Mouse (Mus musculus): ENCODE data around the gene Zfp775.

GRCm38 (mm10) chr6:48610657-48611056 is 8.8 kb downstream of the Zfp775 start:
- no peak for TF ChIP-seq MAFK (IDR thresholded peaks at IDR 0.05; ENCODE audit: insufficient replicate concordance, low read length)
- TF ChIP-seq POLR2A (IDR thresholded peaks at IDR 0.05; ENCODE audit: low read depth, low read length): no peak
